Mouse (Mus musculus) left cerebral cortex, postnatal 4 days (tissue): ENCODE measurements around the gene C3ar1. TPM values are rescaled to one million over a fixed set of nuclear protein-coding genes. Genes with fewer than 3 reads are reported as not detected.

Experiments
- DNase-seq: peaks from one replicate; pipeline ENCODE4 v3.0.0-alpha.2; 2022
- intact Hi-C: fragments of 180-260 bp; cut with DNase I; formaldehyde crosslinking; loops from one replicate; pipeline ENCODE4 v1.15.1; 2025
- total RNA-seq, 2 experiments: library from RNA; stranded (reverse); gene quantifications; 2 replicates each; pipeline ENCODE4 v1.2.3; 2021

The C3ar1 gene
- total RNA-seq, result 1 to 10 TPM; 1.0 to 1.1 TPM

DNA sequence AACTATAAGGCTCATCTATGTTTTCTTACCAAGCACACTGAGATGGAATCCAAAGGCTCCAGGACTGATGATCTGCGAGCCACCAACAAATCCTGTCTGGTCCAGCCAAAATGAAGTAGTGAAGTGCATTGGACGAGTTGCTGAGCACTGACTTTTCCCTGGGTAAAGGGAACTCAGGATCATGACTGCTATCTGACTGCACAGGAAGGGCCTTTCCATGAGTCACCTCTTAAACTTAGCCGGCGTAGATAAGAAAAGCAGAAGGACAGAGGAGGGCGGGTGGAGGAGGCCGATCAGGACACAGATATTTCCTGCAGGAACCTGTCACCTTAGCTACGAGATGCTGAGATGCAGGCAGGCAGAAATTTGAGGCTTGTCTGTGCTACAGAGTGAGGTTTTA lies at the start of gene C3ar1:
C3ar1 (minus strand) TSS at position 207 of the 400 bp plus-strand sequence.
- intact Hi-C loops, result no loop called here

DNA sequence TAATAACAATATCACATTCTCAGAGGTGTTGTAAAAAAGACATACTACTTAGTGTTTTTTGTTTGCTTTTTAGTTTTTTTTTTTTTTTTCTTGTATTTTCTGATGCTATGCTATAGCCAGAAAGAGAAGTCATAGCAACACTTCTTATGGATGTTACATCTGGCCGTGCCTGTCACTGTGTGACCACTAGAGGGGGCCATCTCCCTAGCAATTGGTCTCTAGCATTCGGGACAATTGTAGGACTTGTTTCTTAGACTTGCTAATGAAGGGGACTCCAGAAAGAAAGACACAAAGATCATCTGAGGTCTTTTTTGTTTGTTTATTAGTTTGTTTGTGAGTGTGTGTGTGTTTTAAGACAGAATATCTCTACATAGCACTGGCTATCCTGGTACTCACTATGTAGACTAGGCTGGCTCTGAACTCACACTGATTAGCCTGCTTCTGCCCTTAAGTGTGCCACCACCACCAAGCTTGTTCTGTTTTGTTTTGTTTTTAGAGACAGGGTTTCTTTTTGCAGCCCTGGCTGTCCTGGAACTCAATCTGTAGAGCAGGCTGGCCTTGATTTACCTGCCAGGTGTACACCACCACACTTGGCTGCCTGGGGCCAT lies 36.6 kb upstream of the C3ar1 start:
- intact Hi-C loops, result loop anchor here (10.0 kb wide), 1 partner anchor 1362 kb away; no protein-coding TSS in a partner anchor
- DNase-seq, result peak; percentile 67

More for the DNA sequence above, at the start of gene C3ar1:
- no peak for DNase-seq

DNA sequence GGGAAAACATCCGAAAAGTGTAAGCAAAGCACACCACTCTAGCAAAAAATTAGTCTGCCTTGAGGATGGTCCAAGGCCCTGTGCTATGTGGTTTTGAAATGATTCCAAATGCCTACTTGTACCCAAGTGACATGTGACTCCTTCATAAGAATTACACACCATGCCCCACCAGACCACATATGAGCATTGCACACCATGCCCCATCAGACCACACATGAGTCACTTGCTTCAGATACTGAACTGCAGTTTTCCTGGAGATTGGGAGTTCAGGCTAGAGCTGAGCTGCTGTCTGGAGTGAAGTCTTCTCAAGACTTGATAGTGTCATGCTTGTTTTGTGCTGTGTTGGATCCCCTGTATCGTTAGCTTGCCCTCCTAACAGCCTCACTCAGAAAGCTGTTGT lies 33.6 kb upstream of the C3ar1 start:
- intact Hi-C loops, result loop anchor here (10.0 kb wide), 1 partner anchor 1485 kb away; no protein-coding TSS in a partner anchor
- no peak for DNase-seq

DNA sequence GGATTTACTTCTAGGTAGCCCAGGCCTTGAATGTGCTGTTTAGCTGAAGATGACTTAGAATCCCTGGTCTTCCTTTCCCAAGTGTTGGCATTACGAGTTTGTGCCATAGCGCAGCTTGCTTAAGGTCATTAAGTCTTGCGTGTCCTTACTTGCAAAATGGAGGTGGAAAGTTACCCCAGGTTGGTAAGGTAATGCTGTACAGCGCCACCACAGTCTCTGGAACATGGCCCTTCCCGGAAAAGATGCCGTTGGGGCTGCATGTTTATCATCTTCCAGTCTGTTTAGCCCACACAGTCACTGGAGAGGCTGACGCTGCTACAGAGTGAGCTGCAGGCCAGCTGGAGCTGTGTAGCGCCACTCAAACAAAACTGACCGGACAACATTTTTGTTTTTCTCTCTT lies 27.6 kb upstream of the C3ar1 start:
- no peak for DNase-seq
- intact Hi-C loops, result loop anchor here (10.0 kb wide), 1 partner anchor 1491 kb away; no protein-coding TSS in a partner anchor

DNA sequence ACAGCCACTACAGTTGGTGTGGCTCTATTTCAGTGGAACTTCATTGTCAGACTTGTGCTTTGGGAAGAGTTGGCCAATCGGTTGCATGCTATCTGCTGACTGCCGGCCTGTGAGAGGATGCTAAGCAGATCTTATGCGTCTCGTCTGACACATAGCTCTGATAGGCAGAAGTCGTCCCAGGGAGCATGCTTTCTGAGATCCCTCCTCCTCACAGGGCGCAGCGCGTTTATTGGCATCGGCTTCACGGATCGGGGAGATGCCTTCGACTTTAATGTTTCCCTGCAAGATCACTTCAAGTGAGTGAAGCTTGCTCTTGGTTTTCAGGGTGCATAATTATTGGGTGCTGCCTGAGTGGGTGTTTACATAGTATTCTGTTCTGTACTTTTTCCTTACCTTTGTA lies 25.3 kb upstream of the C3ar1 start:
- intact Hi-C loops, result loop anchor here (10.0 kb wide), 1 partner anchor 1494 kb away; no protein-coding TSS in a partner anchor
- no peak for DNase-seq

DNA sequence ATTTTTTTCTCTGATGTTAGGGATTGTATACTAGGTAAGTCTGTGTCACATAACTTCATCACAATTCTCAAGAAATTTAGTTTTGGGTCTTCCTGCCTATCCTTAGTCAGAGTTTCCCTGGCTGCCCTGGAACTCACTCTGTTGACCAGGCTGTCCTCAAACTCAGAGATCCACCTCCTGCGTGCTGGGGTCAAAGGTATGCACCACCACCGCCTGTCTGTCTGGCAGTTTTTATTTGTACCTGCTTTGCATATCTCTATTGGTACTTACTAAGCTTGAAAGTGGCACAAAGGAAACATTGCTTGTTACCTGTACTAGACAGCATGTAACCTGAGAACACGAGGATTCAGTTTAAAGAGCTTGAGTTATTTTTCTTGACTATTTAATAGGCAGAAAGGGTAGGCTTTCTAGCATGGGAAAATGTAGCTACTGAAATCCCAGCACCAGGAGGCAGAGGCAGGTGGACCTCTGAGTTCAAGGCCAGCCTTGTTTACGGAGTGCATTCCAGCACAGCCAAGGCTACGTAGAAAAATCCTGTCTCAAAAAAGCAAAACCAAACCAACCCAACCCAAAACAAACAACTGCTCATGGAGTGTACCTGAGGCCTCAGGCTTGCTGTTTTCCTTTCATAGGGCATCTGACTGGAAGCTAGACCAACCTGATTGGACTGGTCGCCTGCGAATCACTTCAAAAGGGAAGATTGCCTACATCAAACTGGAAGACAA lies 24.0 kb upstream of the C3ar1 start:
- DNase-seq, result no peak
- intact Hi-C loops, result loop anchor here (10.0 kb wide), 2 partner anchors 215 to 1495 kb away; no protein-coding TSS in a partner anchor

DNA sequence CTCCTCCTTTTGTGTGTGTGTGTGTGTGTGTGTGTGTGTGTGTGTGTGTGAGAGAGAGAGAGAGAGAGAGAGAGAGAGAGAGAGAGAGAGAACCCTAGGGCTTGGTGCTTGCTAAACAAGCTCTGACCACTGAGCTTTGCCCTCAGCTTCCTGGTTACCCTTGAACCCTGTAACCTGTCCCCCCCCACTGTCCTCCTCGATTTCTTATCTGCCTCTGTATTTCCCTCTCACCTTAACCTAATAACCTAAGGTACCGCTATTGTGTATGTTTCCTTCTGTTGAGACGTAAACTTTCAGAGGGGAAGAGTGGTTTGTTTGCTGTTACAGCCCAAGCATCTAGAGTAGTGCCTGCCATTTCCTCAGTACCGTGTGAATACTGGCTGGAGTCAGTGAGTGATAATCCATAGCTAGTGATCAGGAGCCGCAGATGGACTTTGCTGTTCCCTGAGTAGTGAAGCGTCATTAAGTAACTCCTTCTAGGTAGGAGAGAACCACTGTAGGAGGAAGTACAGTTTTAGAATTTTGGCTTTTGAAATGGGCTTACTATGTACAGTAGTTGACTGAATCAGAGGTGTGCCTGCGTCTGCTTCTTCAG lies 23.3 kb upstream of the C3ar1 start:
- intact Hi-C loops, result loop anchor here (10.0 kb wide), 1 partner anchor 214 kb away; no protein-coding TSS in a partner anchor

DNA sequence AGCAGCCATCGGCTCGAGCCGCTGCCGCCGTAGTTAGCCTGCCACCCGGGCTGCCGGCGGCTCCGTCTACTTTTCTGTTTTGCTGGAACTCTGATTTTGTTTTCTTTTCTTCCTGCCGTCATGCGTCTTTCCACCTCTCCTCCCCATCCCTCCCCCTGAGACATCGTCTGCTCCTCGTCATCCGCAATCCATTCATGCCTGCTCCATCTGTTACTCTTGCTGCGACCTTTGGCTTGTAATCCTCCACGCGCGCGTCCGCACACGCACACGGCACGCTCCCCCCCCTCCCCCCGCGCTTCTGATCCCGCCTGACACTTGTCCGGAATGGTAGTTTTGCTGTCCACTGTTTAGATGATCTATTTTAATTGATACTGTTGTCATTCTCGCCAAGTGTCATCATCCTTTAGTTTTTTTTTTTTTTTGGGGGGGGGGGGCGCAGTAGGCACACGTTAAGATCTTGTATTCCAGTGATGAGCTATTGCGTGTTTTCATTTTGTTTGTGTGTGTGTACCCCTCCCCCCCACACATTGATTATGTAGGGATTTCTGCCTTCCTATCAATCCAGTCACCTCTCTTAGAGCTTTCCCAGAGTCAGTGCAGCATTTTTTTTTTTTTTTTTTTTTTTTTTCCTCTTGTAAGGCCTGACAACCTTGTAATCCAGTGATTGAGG lies 18.9 kb upstream of the C3ar1 start:
- intact Hi-C loops, result loop anchor here (10.0 kb wide), 1 partner anchor 210 kb away; no protein-coding TSS in a partner anchor
- peak; percentile 61 for DNase-seq

More for the DNA sequence above, 23.3 kb upstream of the C3ar1 start:
- DNase-seq, result no peak

DNA sequence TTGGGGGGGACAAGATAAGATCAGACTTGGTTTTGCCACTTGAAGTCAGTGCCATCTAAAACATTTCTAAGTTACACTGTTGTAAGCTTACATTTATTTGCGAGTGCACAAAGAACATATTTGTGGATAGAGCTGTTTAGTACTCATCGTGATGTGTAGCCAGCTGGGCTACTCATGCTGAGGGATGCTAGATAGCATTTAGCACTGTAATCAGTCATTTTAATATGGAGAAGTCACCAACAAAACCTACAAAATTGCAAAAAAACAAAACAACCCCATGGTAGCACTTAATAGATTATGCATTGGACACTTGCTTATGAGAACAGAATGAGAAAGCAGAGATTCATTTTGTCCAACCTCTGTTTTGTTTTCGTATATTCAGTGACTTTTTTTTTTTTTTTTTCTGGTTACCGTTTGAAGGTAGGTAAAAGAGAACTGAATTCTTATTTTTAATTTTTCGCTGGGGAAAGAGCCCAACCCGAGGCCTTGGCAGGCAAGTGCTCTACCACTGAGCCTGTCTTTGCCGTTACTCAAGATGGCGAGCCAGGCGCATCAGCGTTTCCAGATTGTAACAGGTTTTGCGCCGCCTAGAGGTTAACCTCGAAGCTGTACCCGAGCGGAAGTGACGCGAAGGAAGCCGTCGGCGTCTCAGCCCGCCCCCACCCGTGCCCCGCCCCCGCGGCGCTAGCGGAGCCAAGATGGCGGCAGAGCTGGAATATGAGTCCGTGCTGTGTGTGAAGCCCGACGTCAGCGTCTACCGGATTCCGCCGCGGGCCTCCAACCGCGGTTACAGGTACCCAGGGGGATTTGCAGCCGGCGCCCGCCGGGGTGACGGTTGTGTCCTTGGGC lies 18.1 kb upstream of the C3ar1 start, which contains the start of gene Necap1:
Necap1 (plus strand) TSS at position 604 of the 849 bp plus-strand sequence.
- intact Hi-C loops, result loop anchor here (10.0 kb wide), 1 partner anchor 209 kb away; no protein-coding TSS in a partner anchor
- DNase-seq, result peak; percentile 98

DNA sequence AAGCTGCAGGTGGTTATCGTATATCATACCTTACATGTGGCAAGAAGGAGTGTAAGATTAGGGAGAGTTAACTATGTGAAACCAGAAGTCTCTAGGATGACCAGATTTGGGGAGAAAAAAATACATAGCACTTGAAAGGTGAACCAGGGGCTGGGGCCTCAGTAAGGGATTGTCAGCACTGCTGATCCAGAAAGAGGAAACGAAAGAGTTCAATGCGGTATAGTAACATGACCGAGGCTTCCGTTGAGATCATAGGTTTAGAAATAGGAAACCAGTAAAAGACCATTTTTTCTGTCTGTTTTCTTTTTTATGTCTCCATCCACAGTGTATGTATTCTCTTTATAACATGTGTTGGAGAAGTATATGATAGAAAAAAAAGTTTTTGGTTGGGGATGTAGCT lies 16.8 kb upstream of the C3ar1 start:
- DNase-seq, result no peak
- intact Hi-C loops, result loop anchor here (10.0 kb wide), 1 partner anchor 208 kb away; no protein-coding TSS in a partner anchor

DNA sequence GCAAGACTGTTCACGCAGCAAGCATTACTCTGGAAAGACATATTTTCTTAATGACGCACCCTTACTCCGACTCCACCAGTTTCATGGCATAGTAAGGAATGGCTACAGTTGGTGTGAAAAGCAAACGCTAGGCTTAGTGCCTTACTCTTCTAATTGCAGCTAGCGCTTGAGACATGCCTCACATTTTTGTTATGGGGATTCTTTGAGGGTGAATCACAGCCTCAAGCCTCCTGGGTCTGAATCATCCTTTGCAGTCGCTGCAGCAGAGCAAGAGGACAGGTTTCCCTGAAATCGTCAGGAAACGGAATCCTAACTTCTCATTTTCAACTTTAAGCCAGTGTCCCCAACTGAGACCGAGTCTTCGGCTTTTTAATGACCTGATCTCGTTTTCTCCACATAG lies 13.9 kb upstream of the C3ar1 start:
- intact Hi-C loops, result loop anchor here (10.0 kb wide), 1 partner anchor 205 kb away; no protein-coding TSS in a partner anchor
- no peak for DNase-seq

DNA sequence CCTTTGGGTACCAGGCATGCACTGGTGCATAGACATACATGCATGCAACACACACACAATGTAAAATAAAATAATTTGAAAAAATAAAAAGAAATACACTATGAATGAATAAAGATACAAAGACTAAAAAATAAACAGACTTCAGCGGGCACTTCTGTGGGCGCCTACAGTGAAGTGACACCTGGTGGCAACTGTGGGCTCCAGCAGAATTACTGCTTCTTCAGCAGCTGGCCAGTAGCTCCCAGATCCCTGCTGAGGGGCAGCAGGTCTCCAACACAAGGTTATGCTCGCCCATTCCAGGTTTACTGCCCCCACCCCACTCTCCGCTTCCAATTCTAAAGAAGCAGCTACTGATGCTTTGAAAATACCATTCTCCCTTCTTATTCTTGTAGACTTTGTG lies 12.0 kb upstream of the C3ar1 start:
- intact Hi-C loops, result no loop called here

DNA sequence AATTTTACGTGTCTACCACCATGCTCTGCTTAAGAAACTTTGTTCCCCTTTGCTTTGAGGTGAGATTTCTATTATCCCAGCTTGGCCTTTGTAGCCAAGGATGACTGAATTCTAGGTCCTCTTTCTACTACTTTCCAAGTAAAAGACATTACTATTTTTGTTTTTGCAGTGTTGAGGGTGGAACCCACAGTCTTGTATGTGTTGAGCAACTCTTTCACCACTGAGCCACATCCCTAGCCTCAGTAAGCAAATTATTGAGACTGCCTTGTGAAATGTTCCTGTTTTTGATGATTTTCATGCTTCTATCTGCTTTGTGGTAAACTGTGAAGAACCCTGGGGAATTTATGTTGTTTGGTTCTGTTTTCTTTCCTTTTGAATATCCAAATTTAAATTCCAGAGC lies 6.9 kb upstream of the C3ar1 start:
- intact Hi-C loops, result no loop called here

More for the DNA sequence above, 12.0 kb upstream of the C3ar1 start:
- DNase-seq, result no peak

DNA sequence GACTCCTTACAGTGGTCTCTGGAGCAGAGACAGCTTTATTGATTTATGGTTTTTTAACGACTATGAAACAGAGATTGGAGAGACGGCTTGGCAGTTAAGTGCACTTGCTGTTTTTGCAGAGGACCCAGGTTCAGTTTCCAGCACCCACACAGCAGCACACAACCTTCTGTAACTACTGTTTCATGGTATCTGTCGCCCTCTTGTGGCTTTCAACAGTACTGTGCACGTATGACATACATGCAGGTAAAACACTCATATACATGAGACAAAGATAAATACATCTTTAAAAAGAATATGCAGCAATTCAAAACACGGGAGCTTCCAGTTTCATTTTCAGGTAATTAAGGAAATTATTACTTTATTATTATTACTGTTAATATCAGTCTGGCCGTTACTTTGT lies 6.5 kb upstream of the C3ar1 start:
- no peak for DNase-seq
- intact Hi-C loops, result no loop called here

More for the DNA sequence above, 6.9 kb upstream of the C3ar1 start:
- DNase-seq, result no peak

DNA sequence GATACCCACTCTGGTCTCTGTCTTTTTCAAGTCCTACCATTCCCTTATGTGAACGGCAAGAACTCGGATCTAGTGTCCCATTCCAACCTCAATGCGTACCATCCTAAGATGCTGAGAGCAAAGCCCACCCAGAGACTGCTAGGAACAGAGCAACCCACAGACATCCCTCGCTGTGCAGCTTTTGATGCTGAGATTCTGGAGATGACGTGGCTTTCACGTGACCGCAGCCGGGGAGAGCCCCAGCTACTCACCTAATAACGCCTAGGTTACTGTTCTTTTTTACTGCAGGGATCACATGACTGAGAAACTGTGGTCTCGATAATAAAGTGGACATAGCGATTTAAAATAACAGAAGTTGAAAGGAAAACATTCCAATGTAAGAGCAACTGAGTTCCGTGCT lies 1.4 kb downstream of the C3ar1 start:
- no peak for DNase-seq
- intact Hi-C loops, result no loop called here

DNA sequence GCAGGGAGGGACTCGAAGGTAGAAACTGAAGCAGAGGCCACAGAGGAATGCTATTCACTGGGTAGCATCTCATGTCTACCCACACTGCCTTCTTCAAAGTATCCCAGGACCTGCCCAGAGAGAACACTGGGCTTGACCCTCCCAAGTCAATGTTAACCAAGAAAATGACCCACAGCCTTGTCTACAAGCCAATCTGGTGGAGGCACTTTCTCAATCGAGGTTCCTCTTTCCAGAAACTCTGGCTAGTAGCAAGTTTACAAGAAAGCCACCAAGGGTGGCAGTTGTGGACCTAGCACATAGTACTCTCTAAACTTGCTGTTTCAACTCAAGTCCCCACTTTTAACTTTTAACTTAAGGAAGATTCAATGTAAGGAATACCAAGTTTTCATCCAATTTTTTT lies 3.3 kb downstream of the C3ar1 start:
- DNase-seq, result no peak
- intact Hi-C loops, result no loop called here

DNA sequence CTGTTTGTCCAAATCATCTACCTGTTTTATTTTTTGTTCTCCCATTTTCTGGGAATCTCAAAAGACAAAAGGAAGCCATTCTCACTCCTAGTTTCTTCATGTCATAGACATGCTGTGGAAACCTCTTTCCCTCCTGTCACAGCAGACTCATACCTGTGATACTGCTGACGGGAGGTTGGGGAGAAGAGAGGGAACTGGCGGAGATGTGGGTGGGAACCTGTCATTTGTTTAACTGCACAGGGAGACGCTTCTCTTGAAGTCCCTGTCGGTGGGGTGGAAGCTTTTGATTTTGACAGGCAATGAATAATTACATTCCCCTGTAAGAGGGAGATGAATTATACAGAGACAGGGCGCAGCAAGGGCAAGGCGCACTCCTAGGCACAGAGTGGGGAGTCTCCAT lies 12.2 kb downstream of the C3ar1 start:
- intact Hi-C loops, result no loop called here
- no peak for DNase-seq

DNA sequence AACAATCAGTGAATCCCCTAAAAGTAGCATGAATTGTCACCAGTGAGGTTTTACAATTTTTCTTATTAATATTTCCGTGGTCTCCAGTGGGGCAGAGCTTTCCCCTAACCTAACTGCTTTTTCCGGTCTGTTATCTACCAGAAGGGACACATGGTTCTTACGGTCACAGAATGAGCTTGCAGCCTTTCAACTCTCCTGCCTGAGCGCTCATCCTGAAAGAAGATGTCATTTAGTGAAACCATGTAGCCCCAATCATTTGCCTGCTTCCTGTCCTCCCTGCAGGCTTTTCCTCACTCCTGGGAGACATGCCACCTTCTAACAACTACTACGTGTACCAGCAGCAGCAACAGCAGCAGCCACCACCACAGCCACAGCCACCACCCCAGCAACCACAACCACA lies 18.4 kb downstream of the C3ar1 start:
- intact Hi-C loops, result no loop called here
- DNase-seq, result no peak

DNA sequence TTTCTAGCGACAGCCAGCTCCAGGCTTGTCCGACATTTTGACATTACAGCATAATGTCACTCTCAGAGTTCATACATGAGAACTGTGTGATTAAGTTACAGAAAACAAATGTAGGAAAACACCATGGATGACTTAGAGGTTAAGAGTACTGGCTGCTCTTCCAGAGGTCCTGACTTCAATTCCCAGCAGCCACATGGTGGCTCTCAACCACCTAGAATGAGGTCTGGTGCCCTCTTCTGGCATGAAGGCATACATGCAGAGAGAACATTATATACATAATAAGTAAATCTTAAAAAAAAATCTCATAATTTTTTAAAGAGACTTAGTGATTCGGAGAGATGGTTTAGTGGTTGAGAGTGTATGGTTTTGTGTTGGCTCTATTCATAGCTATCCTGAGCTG lies 19.0 kb downstream of the C3ar1 start:
- DNase-seq, result no peak
- intact Hi-C loops, result no loop called here

DNA sequence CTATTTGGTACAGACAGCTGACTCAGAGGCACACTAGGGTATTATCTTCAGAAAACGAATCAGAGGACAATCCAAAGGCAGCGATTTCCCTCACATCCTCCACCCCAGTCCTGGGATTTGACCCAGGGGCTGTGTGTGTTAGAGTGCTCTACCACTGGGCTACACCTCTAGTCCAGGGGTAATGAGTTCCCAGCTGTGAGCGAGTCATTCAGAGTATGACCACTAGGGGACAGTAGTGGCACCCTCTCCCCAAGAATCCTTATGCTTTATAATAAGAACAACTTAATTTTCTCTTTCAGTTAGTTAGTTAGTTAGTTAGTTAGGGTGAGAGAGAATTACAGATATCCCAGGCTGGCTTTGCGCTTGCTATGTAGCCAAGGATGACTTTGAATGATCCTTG lies 21.6 kb downstream of the C3ar1 start:
- DNase-seq, result no peak
- intact Hi-C loops, result no loop called here
